Mouse (Mus musculus) G1E (cell line): ENCODE measurements around the gene Nmnat3.

Experiments
- CTCF ChIP-seq: IDR thresholded peaks from 2 replicates; pipeline ENCODE4 v1.5.1; 2012; ENCODE audit warnings: low read depth, low read length, inconsistent platforms, mixed read lengths
- GATA1 ChIP-seq: IDR thresholded peaks from 2 replicates; pipeline ENCODE4 v1.6.1; 2012; ENCODE audit warnings: borderline replicate concordance, low read length, inconsistent platforms, mixed read lengths
- TAL1 ChIP-seq: conservative IDR thresholded peaks from 2 replicates; pipeline ENCODE4 v1.6.1; 2012; ENCODE audit warnings: low read depth, low read length, inconsistent platforms, mixed read lengths

GRCm38 (mm10) chr9:98339971-98340370 is 52.7 kb downstream of the Nmnat3 start:
- TF ChIP-seq CTCF: no peak
- TF ChIP-seq TAL1: no peak
- TF ChIP-seq GATA1: no peak
